Mouse (Mus musculus) G1E (cell line): Measurements from ENCODE around the gene Defa31.
"Not testable (repeated sequence)": the region's sequence is repeated elsewhere in the genome, so short reads cannot be mapped to it uniquely, and the experiment has no call there.

Experiments used
- CTCF ChIP-seq: IDR thresholded peaks from 2 replicates; pipeline ENCODE4 v1.5.1; 2012; ENCODE audit warnings: low read depth, low read length, inconsistent platforms, mixed read lengths
- GATA1 ChIP-seq: IDR thresholded peaks from 2 replicates; pipeline ENCODE4 v1.6.1; 2012; ENCODE audit warnings: borderline replicate concordance, low read length, inconsistent platforms, mixed read lengths
- POLR2AphosphoS5 ChIP-seq: IDR thresholded peaks from 2 replicates; pipeline ENCODE4 v1.6.1; 2012; ENCODE audit warnings: low read depth, low read length, inconsistent platforms; ENCODE audit not compliant: insufficient replicate concordance
- TAL1 ChIP-seq: conservative IDR thresholded peaks from 2 replicates; pipeline ENCODE4 v1.6.1; 2012; ENCODE audit warnings: low read depth, low read length, inconsistent platforms, mixed read lengths

DNA sequence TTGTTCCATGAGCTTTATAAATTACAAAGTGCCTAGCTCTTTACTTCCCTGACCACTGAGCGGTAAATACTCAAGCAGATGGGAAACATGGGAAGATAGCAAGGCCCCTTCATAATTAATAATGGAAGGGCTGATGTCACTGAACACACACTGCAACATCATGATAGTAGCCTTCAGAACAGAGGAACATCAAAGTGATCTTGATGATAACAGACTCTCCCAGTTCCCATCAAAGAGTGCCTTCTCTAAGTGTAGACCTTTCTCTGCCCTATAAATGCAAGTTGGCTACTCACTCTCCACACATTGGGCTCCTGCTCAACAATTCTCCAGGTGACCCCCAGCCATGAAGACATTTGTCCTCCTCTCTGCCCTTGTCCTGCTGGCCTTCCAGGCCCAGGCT lies 9.8 kb downstream of the Defa31 start, which contains the start of gene Gm15293:
- TF ChIP-seq POLR2AphosphoS5, CTCF, GATA1, TAL1: not testable (repeated sequence)
